13 mouse cellular contexts compared by ENCODE assay signal in the genomic region with DNA sequence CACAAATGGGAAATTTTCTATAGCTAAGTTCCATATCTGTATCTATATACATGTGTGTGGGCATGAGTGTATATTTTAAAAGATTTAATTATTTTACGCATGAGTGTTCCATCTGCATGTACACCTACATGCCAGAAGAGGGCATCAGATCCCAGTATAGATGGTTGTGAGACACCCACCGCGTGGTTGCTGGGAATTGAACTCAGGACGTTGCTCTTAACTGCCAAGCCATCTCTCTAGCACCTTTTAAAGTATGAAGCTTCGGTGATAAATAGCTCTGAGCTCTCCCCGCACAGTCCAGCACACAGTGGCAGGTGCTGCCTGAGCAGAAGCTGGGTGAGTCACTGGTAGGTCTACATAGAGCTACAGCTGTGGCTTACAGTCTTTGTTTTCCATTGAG. TPM values are rescaled to one million over a fixed set of nuclear protein-coding genes. Genes with fewer than 3 reads are reported as not detected.
DNase-seq lines count a peak whose midpoint lies in the region; ATAC-seq and TF ChIP-seq lines count a peak whose summit lies in the region.
"Had no signal": no experiment of that assay in that cellular context is flagged by ENCODE, and none has a peak within 500 bp of the region (broad histone marks: within the 10 kb centered on the region; RNA-seq: fewer than 3 reads in every experiment).

No protein-coding gene starts in this region.

- no peak overlapping the region for H3K27ac ChIP-seq in layer of hippocampus, adult 2 months
- H3K27ac ChIP-seq: embryonic facial prominence, embryonic 15.5 days; heart, embryonic 13.5 days; hindbrain, embryonic 14.5 days; liver, embryonic 13.5 days had no signal

- DNase-seq in layer of hippocampus, adult 2 months (ENCODE audit: low spot score in 2 of 2): no peak
- DNase-seq in layer of hippocampus, postnatal 25 days (ENCODE audit: extremely low spot score in 1 of 2, low spot score in 1 of 2): no peak
- peak; percentile 66 for DNase-seq in 416B (ENCODE audit: low read depth)
- DNase-seq in CD4-positive, CD25-positive, alpha-beta regulatory T cell, adult 2 months (ENCODE audit: low read depth, low spot score): peak; percentile 47
- DNase-seq in urinary bladder, postnatal 14 days (ENCODE audit: low spot score): no peak
- DNase-seq in heart, postnatal 14 days: no peak
- DNase-seq: kidney, postnatal 25 days; liver, embryonic 13.5 days had no signal

- peak; percentile 34 for ATAC-seq in activated CD4-positive, CD25-positive, alpha-beta regulatory T cell, adult 4 months
- ATAC-seq in erythroid progenitor cell, adult 5-6 weeks (replicated peaks; ENCODE audit: low FRiP score, poor library complexity, severe bottlenecking): no peak

- TF ChIP-seq CTCF in layer of hippocampus, adult 2 months (conservative IDR thresholded peaks at IDR 0.05): peak; percentile 69

- no peak overlapping the region for H3K4me3 ChIP-seq in layer of hippocampus, adult 2 months
- H3K4me3 ChIP-seq: embryonic facial prominence, embryonic 15.5 days; heart, embryonic 13.5 days; liver, embryonic 13.5 days had no signal

- intact Hi-C loops in heart, postnatal 14 days (cut with DNase I): no loop called here

RNA-seq across cellular contexts. Expression of a gene that starts 15.4 kb away (rescaled TPM):
- total RNA-seq in layer of hippocampus, adult 2 months (2021): 10 to 100 TPM; 15.6 to 16.1 TPM
- 10 to 100 TPM; 17.3 to 18.6 TPM for total RNA-seq in layer of hippocampus, postnatal 25 days (2021)
- 100 to 1,000 TPM in 1 of 2 experiments, 10 to 100 TPM in 1; 79.7 to 108 TPM for polyA plus RNA-seq in activated CD4-positive, CD25-positive, alpha-beta regulatory T cell, adult 4 months (2017; shearing (Covaris generic))
- 13.0 and 15.9 TPM in 2 replicates for total RNA-seq in erythroid progenitor cell, adult 5-6 weeks (2015; ENCODE audit: low replicate concordance)
- 2.6 and 3.3 TPM in 2 replicates for total RNA-seq in erythroid progenitor cell, adult 5-6 weeks (2017; ENCODE audit: low replicate concordance)
- 1 to 10 TPM in 1 of 2 experiments, under 1 TPM in 1; 0.54 to 1.2 TPM for total RNA-seq in heart, postnatal 14 days (2021)

RNA-seq across cellular contexts. Expression of a gene that starts 32.6 kb away (rescaled TPM):
- total RNA-seq in layer of hippocampus, adult 2 months (2021): 1 to 10 TPM; 2.6 to 3.1 TPM
- 1 to 10 TPM; 1.8 to 3.6 TPM for total RNA-seq in layer of hippocampus, postnatal 25 days (2021)
- under 1 TPM; 0.31 to 0.67 TPM for polyA plus RNA-seq in activated CD4-positive, CD25-positive, alpha-beta regulatory T cell, adult 4 months (2017; shearing (Covaris generic))
- 0.84 TPM in 1 of 2 replicates, not detected in the other for total RNA-seq in erythroid progenitor cell, adult 5-6 weeks (2015; ENCODE audit: low replicate concordance)
- total RNA-seq in erythroid progenitor cell, adult 5-6 weeks (2017; ENCODE audit: low replicate concordance): 0.39 and 0.91 TPM in 2 replicates
- 1 to 10 TPM; 1.4 to 1.6 TPM for total RNA-seq in heart, postnatal 14 days (2021)

Comparison
In these comparisons a context has a peak if more than half of its experiments do, and no peak if none do; other contexts are left out.
1. DNase-seq: peak in 416B (single experiment) and CD4-positive, CD25-positive, alpha-beta regulatory T cell, adult 2 months (single experiment); none in layer of hippocampus, adult 2 months (0 of 2), layer of hippocampus, postnatal 25 days (0 of 2), urinary bladder, postnatal 14 days (single experiment) and heart, postnatal 14 days (0 of 2).